Mouse (Mus musculus) myocyte (in vitro differentiated cells): ENCODE data around the gene A330070K13Rik. TPM values are rescaled to one million over a fixed set of nuclear protein-coding genes. Genes with fewer than 3 reads are reported as not detected.
A peak's percentile ranks its signal among the peaks of the same experiment; 100 is the strongest.

Experiments used
- H3K27me3 ChIP-seq: one replicate; pipeline ENCODE4 v1.6.1; 2011; ENCODE audit not compliant: control insufficient read depth, insufficient read depth, insufficient read length
- H3K36me3 ChIP-seq: one replicate; pipeline ENCODE4 v1.6.1; 2011; ENCODE audit not compliant: control insufficient read depth, insufficient read depth
- H3K4me2 ChIP-seq: one replicate; pipeline ENCODE4 v1.6.1; 2011; ENCODE audit warnings: low read depth, control low read depth
- H3K4me3 ChIP-seq: one replicate; pipeline ENCODE4 v1.5.1; 2011; ENCODE audit warnings: mild to moderate bottlenecking, control low read depth, moderate library complexity
- H3K79me2 ChIP-seq: one replicate; pipeline ENCODE4 v1.6.1; 2011; ENCODE audit not compliant: control insufficient read depth, insufficient read depth
- H3ac ChIP-seq: one replicate; pipeline ENCODE4 v1.6.1; 2011; ENCODE audit not compliant: control insufficient read depth, insufficient read length
- CEBPB ChIP-seq: IDR thresholded peaks from 2 replicates; pipeline ENCODE4 v1.6.1; 2011; ENCODE audit warnings: mild to moderate bottlenecking, moderate library complexity; ENCODE audit not compliant: poor library complexity, insufficient read depth, severe bottlenecking
- E2F4 ChIP-seq: IDR thresholded peaks from one replicate; pipeline ENCODE4 v1.6.1; 2011; ENCODE audit warnings: mild to moderate bottlenecking, control low read depth, moderate library complexity; ENCODE audit not compliant: insufficient read depth
- MAX ChIP-seq: IDR thresholded peaks from one replicate; pipeline ENCODE4 v1.6.1; 2011; ENCODE audit warnings: low read depth, mild to moderate bottlenecking, control low read depth
- MYOD1 ChIP-seq, 3 experiments: IDR thresholded peaks; one replicate each; pipeline ENCODE4 v1.6.1; 2011; ENCODE audit warnings: control low read depth in 2 of 3, low read depth in 2 of 3, mild to moderate bottlenecking in 2 of 3, moderate library complexity in 1 of 3; ENCODE audit not compliant: insufficient read length in 2 of 3, control insufficient read depth in 1 of 3
- MYOG ChIP-seq, 3 experiments: IDR thresholded peaks; one replicate each; pipeline ENCODE4 v1.6.1; 2011; ENCODE audit warnings: control low read depth in 2 of 3, low read depth in 2 of 3, mild to moderate bottlenecking in 2 of 3; ENCODE audit not compliant: insufficient read length in 2 of 3, control insufficient read depth in 1 of 3, insufficient read depth in 1 of 3
- POLR2A ChIP-seq: IDR thresholded peaks from one replicate; pipeline ENCODE4 v1.6.1; 2011; ENCODE audit warnings: low read depth, mild to moderate bottlenecking, control low read depth, moderate library complexity; ENCODE audit not compliant: insufficient read length
- POLR2AphosphoS2 ChIP-seq: IDR thresholded peaks from one replicate; pipeline ENCODE4 v1.6.1; 2011; ENCODE audit warnings: low read depth, control low read depth; ENCODE audit not compliant: insufficient read length
- REST ChIP-seq: IDR thresholded peaks from one replicate; pipeline ENCODE4 v1.6.1; 2011; ENCODE audit warnings: mild to moderate bottlenecking, control low read depth, moderate library complexity; ENCODE audit not compliant: insufficient read depth, insufficient read length
- SRF ChIP-seq: IDR thresholded peaks from one replicate; pipeline ENCODE4 v1.6.1; 2011; ENCODE audit warnings: low read depth; ENCODE audit not compliant: control insufficient read depth, insufficient read length
- TCF12 ChIP-seq: IDR thresholded peaks from one replicate; pipeline ENCODE4 v1.6.1; 2011; ENCODE audit warnings: mild to moderate bottlenecking, control low read depth; ENCODE audit not compliant: poor library complexity, insufficient read depth, severe bottlenecking
- TCF3 ChIP-seq: IDR thresholded peaks from one replicate; pipeline ENCODE4 v1.6.1; 2011; ENCODE audit warnings: low read depth, control low read depth; ENCODE audit not compliant: insufficient read length
- USF1 ChIP-seq: IDR thresholded peaks from one replicate; pipeline ENCODE4 v1.6.1; 2011; ENCODE audit warnings: low read depth, mild to moderate bottlenecking, control low read depth, moderate library complexity
- polyA plus RNA-seq: library from polyadenylated mRNA; unstranded; fragments of >200 nt; fragmentation: generic; extraction: Trizol; gene quantifications from one replicate; pipeline ENCODE4 v1.2.1, GENCODE M21; 2012; ENCODE audit warnings: missing spikeins

A330070K13Rik gene
- polyA plus RNA-seq, 1 experiment, result not detected

GRCm38 (mm10) chr5:130386418-130386817, 2.0 kb upstream of the A330070K13Rik start:
- TF ChIP-seq POLR2AphosphoS2 (no peak), CEBPB (no peak), TCF3 (no peak), USF1 (no peak), POLR2A (no peak), TCF12 (no peak)
- Histone ChIP-seq H3K36me3 (no peaks in the 10 kb centered on the region), H3K4me2 (no peak overlapping the region), H3K4me3 (no peak overlapping the region), H3ac (no peak overlapping the region), H3K27me3 (no peaks in the 10 kb centered on the region), H3K79me2 (no peaks in the 10 kb centered on the region)

- H3K36me3 ChIP-seq, result no peaks in the 10 kb centered on the region
- no peaks in the 10 kb centered on the region for H3K27me3 ChIP-seq
- H3K79me2 ChIP-seq, result no peaks in the 10 kb centered on the region
- no peak for TF ChIP-seq MYOD1 (IDR thresholded peaks at IDR 0.05; ENCODE audit: control insufficient read depth in 1 of 3, insufficient read length in 2 of 3, low read depth in 2 of 3)
- no peak for TF ChIP-seq TCF3
- no peak for TF ChIP-seq POLR2A
- no peak for TF ChIP-seq POLR2AphosphoS2
- no peak for TF ChIP-seq REST
- no peak for TF ChIP-seq MYOG (IDR thresholded peaks at IDR 0.05; ENCODE audit: control insufficient read depth in 1 of 3, insufficient read depth in 1 of 3, insufficient read length in 2 of 3, low read depth in 2 of 3)
- TF ChIP-seq MAX, result no peak
- no peak for TF ChIP-seq SRF
- no peak for TF ChIP-seq USF1
- no peak for TF ChIP-seq CEBPB
- no peak for TF ChIP-seq E2F4
- H3K4me3 ChIP-seq, result no peak overlapping the region
- no peak overlapping the region for H3K4me2 ChIP-seq
- no peak overlapping the region for H3ac ChIP-seq
Observed at GRCm38 (mm10) chr5:130375411-130375810, 9.0 kb downstream of the A330070K13Rik start.

- Histone ChIP-seq H3ac (no peak within 1 kb of the TSS), H3K4me3 (no peak within 1 kb of the TSS), H3K36me3 (no peaks in the 10 kb centered on the region), H3K4me2 (no peak within 1 kb of the TSS), H3K27me3 (no peaks in the 10 kb centered on the region), H3K79me2 (no peaks in the 10 kb centered on the region)
- TF ChIP-seq E2F4 (no peak), TCF12 (no peak), POLR2A (no peak), SRF (no peak), CEBPB (no peak), REST (no peak), POLR2AphosphoS2 (no peak), USF1 (no peak), MAX (no peak), MYOD1 (IDR thresholded peaks at IDR 0.05; ENCODE audit: control insufficient read depth in 1 of 3, insufficient read length in 2 of 3, low read depth in 2 of 3) (no peak), MYOG (IDR thresholded peaks at IDR 0.05; ENCODE audit: control insufficient read depth in 1 of 3, insufficient read depth in 1 of 3, insufficient read length in 2 of 3, low read depth in 2 of 3) (no peak), TCF3 (no peak)
Observed at GRCm38 (mm10) chr5:130369237-130369636, 15.2 kb downstream of the A330070K13Rik start, which contains the start of gene Caln1. Gene Caln1 (plus strand): TSS chr5:130369455.

- Histone ChIP-seq H3K4me2 (no peak overlapping the region), H3K79me2 (no peaks in the 10 kb centered on the region), H3K4me3 (no peak overlapping the region), H3K27me3 (no peaks in the 10 kb centered on the region), H3K36me3 (no peaks in the 10 kb centered on the region), H3ac (no peak overlapping the region)
- TF ChIP-seq SRF (no peak), POLR2A (no peak), MYOD1 (IDR thresholded peaks at IDR 0.05; ENCODE audit: control insufficient read depth in 1 of 3, insufficient read length in 2 of 3, low read depth in 2 of 3) (no peak), MYOG (IDR thresholded peaks at IDR 0.05; ENCODE audit: control insufficient read depth in 1 of 3, insufficient read depth in 1 of 3, insufficient read length in 2 of 3, low read depth in 2 of 3) (no peak), USF1 (no peak), TCF12 (no peak), E2F4 (no peak), REST (no peak), TCF3 (no peak), CEBPB (no peak)
Observed at GRCm38 (mm10) chr5:130368236-130368635, 16.2 kb downstream of the A330070K13Rik start.

- no peak overlapping the region for H3K4me2 ChIP-seq
- H3K27me3 ChIP-seq, result no peaks in the 10 kb centered on the region
- H3ac ChIP-seq, result no peak overlapping the region
- no peaks in the 10 kb centered on the region for H3K79me2 ChIP-seq
- no peak overlapping the region for H3K4me3 ChIP-seq
- no peaks in the 10 kb centered on the region for H3K36me3 ChIP-seq
- peak; percentile 41 for TF ChIP-seq REST
- TF ChIP-seq E2F4, result no peak
Observed at GRCm38 (mm10) chr5:130363773-130364172, 20.7 kb downstream of the A330070K13Rik start.
